Mouse (Mus musculus) CH12.LX (cell line): ENCODE data around the gene Cenpk. TPM values are rescaled to one million over a fixed set of nuclear protein-coding genes. Genes with fewer than 3 reads are reported as not detected.
A peak's percentile ranks its signal among the peaks of the same experiment; 100 is the strongest.

Experiments
- DNase-seq: peaks from one replicate; pipeline ENCODE4 v3.0.0-alpha.2; 2013; ENCODE audit errors: extremely low read depth
- H3K27ac ChIP-seq: 2 replicates; pipeline ENCODE4 v1.5.1; 2012; ENCODE audit warnings: low read depth, mild to moderate bottlenecking, control low read depth, moderate library complexity; ENCODE audit not compliant: insufficient read depth
- H3K27me3 ChIP-seq: replicated peaks from 2 replicates; pipeline ENCODE3; 2012; ENCODE audit warnings: inconsistent platforms
- H3K36me3 ChIP-seq, 2 experiments: replicated peaks in 1 of 2; 2 replicates each; pipeline versions ENCODE3 to v1.6.1; 2012; ENCODE audit warnings: inconsistent platforms in 1 of 2, low read length in 1 of 2, mild to moderate bottlenecking in 1 of 2, mixed read lengths in 1 of 2, moderate library complexity in 1 of 2; ENCODE audit not compliant: control insufficient read depth in 1 of 2, insufficient read depth in 1 of 2
- H3K4me1 ChIP-seq, 2 experiments: 2 replicates each; pipeline ENCODE4 v1.6.1; 2012; ENCODE audit warnings: inconsistent platforms in 1 of 2, moderate library complexity in 1 of 2; ENCODE audit not compliant: insufficient read depth in 2 of 2, control insufficient read depth in 1 of 2
- H3K4me2 ChIP-seq: 2 replicates; pipeline ENCODE4 v1.6.1; 2012; ENCODE audit warnings: low read depth, mild to moderate bottlenecking, control low read depth; ENCODE audit not compliant: poor library complexity, insufficient read depth, severe bottlenecking
- H3K4me3 ChIP-seq, 3 experiments: fragments of 150-350 bp in 1 of 3; sonication (generic) in 1 of 3; replicated peaks in 1 of 3; 2 replicates each; pipeline versions ENCODE3 to v1.5.1; 2011 to 2012; ENCODE audit warnings: low read depth in 2 of 3, low read length in 2 of 3, mild to moderate bottlenecking in 2 of 3, moderate library complexity in 2 of 3, control low read depth in 1 of 3, improper control_type of control experiment in 1 of 3, inconsistent platforms in 1 of 3, mixed read lengths in 1 of 3; ENCODE audit not compliant: poor library complexity in 1 of 3
- H3K79me2 ChIP-seq: replicated peaks from 2 replicates; pipeline ENCODE4 v1.6.1; 2012; ENCODE audit warnings: mild to moderate bottlenecking, moderate library complexity; ENCODE audit not compliant: control insufficient read depth, poor library complexity, insufficient read depth, severe bottlenecking; ENCODE audit errors: extremely low read depth
- H3K9ac ChIP-seq: 2 replicates; pipeline ENCODE4 v1.6.1; 2012; ENCODE audit warnings: low read depth, mild to moderate bottlenecking, control low read depth, moderate library complexity; ENCODE audit not compliant: insufficient read depth
- H3K9me3 ChIP-seq: replicated peaks from 2 replicates; pipeline ENCODE3; 2012; ENCODE audit warnings: low read length, inconsistent platforms, mixed read lengths
- CHD2 ChIP-seq: IDR thresholded peaks from 2 replicates; pipeline ENCODE4 v1.6.1; 2011; ENCODE audit warnings: low read length, improper control_type of control experiment
- E2F4 ChIP-seq: IDR thresholded peaks from 2 replicates; pipeline ENCODE4 v1.6.1; 2011; ENCODE audit warnings: low read depth, low read length, improper control_type of control experiment; ENCODE audit not compliant: insufficient replicate concordance
- EP300 ChIP-seq: IDR thresholded peaks from 2 replicates; pipeline ENCODE4 v1.6.1; 2011; ENCODE audit warnings: low read length, improper control_type of control experiment
- HCFC1 ChIP-seq: IDR thresholded peaks from 2 replicates; pipeline ENCODE4 v1.6.1; 2012; ENCODE audit warnings: low read depth, mild to moderate bottlenecking, inconsistent platforms, low read length, improper control_type of control experiment
- IRF4 ChIP-seq: IDR thresholded peaks from 2 replicates; pipeline ENCODE4 v1.6.1; 2014; ENCODE audit warnings: low read depth, mild to moderate bottlenecking, inconsistent platforms, low read length, improper control_type of control experiment
- JUN ChIP-seq: IDR thresholded peaks from 2 replicates; pipeline ENCODE4 v1.6.1; 2011; ENCODE audit warnings: low read depth, mild to moderate bottlenecking, low read length, improper control_type of control experiment, moderate library complexity; ENCODE audit not compliant: insufficient read depth
- MAFK ChIP-seq: IDR thresholded peaks from 2 replicates; pipeline ENCODE4 v1.6.1; 2011; ENCODE audit warnings: low read length, improper control_type of control experiment; ENCODE audit not compliant: insufficient replicate concordance
- MAX ChIP-seq: IDR thresholded peaks from 2 replicates; pipeline ENCODE4 v1.6.1; 2011; ENCODE audit warnings: low read length, improper control_type of control experiment
- MAZ ChIP-seq: IDR thresholded peaks from 2 replicates; pipeline ENCODE4 v1.6.1; 2012; ENCODE audit warnings: low read depth, mild to moderate bottlenecking, inconsistent platforms, low read length, improper control_type of control experiment, moderate library complexity
- NELFE ChIP-seq: IDR thresholded peaks from 2 replicates; pipeline ENCODE4 v1.6.1; 2011; ENCODE audit warnings: low read depth, low read length, improper control_type of control experiment
- NRF1 ChIP-seq: IDR thresholded peaks from 2 replicates; pipeline ENCODE4 v1.6.1; 2014; ENCODE audit warnings: low read depth, mild to moderate bottlenecking, inconsistent platforms, low read length, improper control_type of control experiment, moderate library complexity
- PAX5 ChIP-seq: IDR thresholded peaks from 2 replicates; pipeline ENCODE4 v1.6.1; 2012; ENCODE audit warnings: low read length, inconsistent platforms, mixed read lengths
- POLR2A ChIP-seq: IDR thresholded peaks from 2 replicates; pipeline ENCODE4 v1.6.1; 2011; ENCODE audit warnings: low read depth, mild to moderate bottlenecking, improper control_type of control experiment, low read length
- POLR2AphosphoS2 ChIP-seq: IDR thresholded peaks from 2 replicates; pipeline ENCODE4 v1.6.1; 2011; ENCODE audit warnings: low read depth, low read length, improper control_type of control experiment
- RAD21 ChIP-seq: IDR thresholded peaks from 2 replicates; pipeline ENCODE4 v1.6.1; 2011; ENCODE audit warnings: low read depth, mild to moderate bottlenecking, low read length, improper control_type of control experiment, moderate library complexity
- SIN3A ChIP-seq: IDR thresholded peaks from 2 replicates; pipeline ENCODE4 v1.6.1; 2012; ENCODE audit warnings: low read length, improper control_type of control experiment, inconsistent platforms
- SMC3 ChIP-seq: IDR thresholded peaks from 2 replicates; pipeline ENCODE4 v1.6.1; 2011; ENCODE audit warnings: low read depth, low read length, improper control_type of control experiment
- TBP ChIP-seq: conservative IDR thresholded peaks from 2 replicates; pipeline ENCODE4 v1.6.1; 2011; ENCODE audit warnings: low read depth, low read length, improper control_type of control experiment
- TCF12 ChIP-seq: IDR thresholded peaks from 2 replicates; pipeline ENCODE4 v1.6.1; 2014; ENCODE audit warnings: low read depth, mild to moderate bottlenecking, inconsistent platforms, low read length, improper control_type of control experiment
- UBTF ChIP-seq: IDR thresholded peaks from 2 replicates; pipeline ENCODE4 v1.6.1; 2012; ENCODE audit warnings: low read depth, mild to moderate bottlenecking, inconsistent platforms, low read length, improper control_type of control experiment, moderate library complexity
- USF2 ChIP-seq: conservative IDR thresholded peaks from 2 replicates; pipeline ENCODE4 v1.6.1; 2011; ENCODE audit warnings: low read depth, low read length, improper control_type of control experiment
- ZC3H11A ChIP-seq: IDR thresholded peaks from 2 replicates; pipeline ENCODE4 v1.6.1; 2012; ENCODE audit warnings: low read depth, mild to moderate bottlenecking, inconsistent platforms, low read length, improper control_type of control experiment
- ZKSCAN1 ChIP-seq: IDR thresholded peaks from 2 replicates; pipeline ENCODE4 v1.6.1; 2012; ENCODE audit warnings: low read depth, inconsistent platforms, low read length, improper control_type of control experiment, borderline replicate concordance
- ZMIZ1 ChIP-seq: IDR thresholded peaks from 2 replicates; pipeline ENCODE4 v1.6.1; 2012; ENCODE audit warnings: low read depth, mild to moderate bottlenecking, inconsistent platforms, low read length, improper control_type of control experiment
- ZNF384 ChIP-seq: IDR thresholded peaks from 2 replicates; pipeline ENCODE4 v1.6.1; 2012; ENCODE audit warnings: low read depth, low read length, improper control_type of control experiment, inconsistent platforms
- dilution Hi-C: fragments of 300-500 bp; cut with MboI; formaldehyde crosslinking; loops from 2 replicates; pipeline ENCODE4 v1.14.3; 2020; ENCODE audit warnings: low sequenced_read_pairs; ENCODE audit not compliant: extremely low pct_unique_long_range_greater_than_20kb, extremely low pct_ligation_motif_present
- in situ Hi-C: fragments of 300-500 bp; cut with MboI; formaldehyde crosslinking; loops from 3 replicates; pipeline ENCODE4 v1.14.3; 2019; ENCODE audit warnings: low sequenced_read_pairs, low pct_ligation_motif_present, low pct_unique_long_range_greater_than_20kb, mixed read lengths
- polyA plus RNA-seq: library from polyadenylated mRNA; unstranded; fragments of >175 nt; gene quantifications from 2 replicates; pipeline ENCODE4 v1.2.1, GENCODE M21; 2012; ENCODE audit warnings: low read depth; ENCODE audit not compliant: insufficient read length
- total RNA-seq, 2 experiments: library from RNA; depleted of rRNA; stranded (reverse); fragments of 300-350 nt in 1 of 2; fragments of >200 nt in 1 of 2; gene quantifications; 2 replicates each; pipeline ENCODE4 v1.2.3; 2012 to 2014

The Cenpk gene
- total and polyA plus RNA-seq, 3 experiments = 19.0 to 113 (median 35.5) TPM

- dilution Hi-C loops = no loop called here
- peak; percentile 20 for DNase-seq
- H3K27ac ChIP-seq = no peak overlapping the region
These were observed 57.4 kb downstream of the Cenpk start for GRCm38 (mm10) chr13:104285737-104286311.

GRCm38 (mm10) chr13:104286336-104286735 lies 57.9 kb downstream of the Cenpk start:
- H3K9me3 ChIP-seq = no peaks in the 10 kb centered on the region
- no peak overlapping the region for H3K27ac ChIP-seq
- TF ChIP-seq RAD21 = no peak
- 0 out of 2 replicates have a peak, but pooled peaks have one; percentile 17 for TF ChIP-seq E2F4
- no peaks in the 10 kb centered on the region for H3K27me3 ChIP-seq
- H3K79me2 ChIP-seq = no peaks in the 10 kb centered on the region; the same call in 1 of the 2 replicates
- in situ Hi-C loops (loop anchor here (10.0 kb wide), 1 partner anchor 498 kb away; no protein-coding TSS in a partner anchor), dilution Hi-C loops (no loop called here)
- H3K4me3 ChIP-seq = peak overlapping the region in 2 of 3 experiments; percentile 57 to 76
- no peaks in the 10 kb centered on the region for H3K36me3 ChIP-seq
- peak overlapping the region; percentile 69 for H3K9ac ChIP-seq
- peaks cover 0 to 12% of the 10 kb centered on the region in 2 experiments; a peak in 1 of 4 replicates for H3K4me1 ChIP-seq
- peak; percentile 27 for DNase-seq
- peak overlapping the region; percentile 100 for H3K4me2 ChIP-seq

More at GRCm38 (mm10) chr13:104285737-104286311, 57.4 kb downstream of the Cenpk start:
- Histone ChIP-seq H3K79me2 (no peaks in the 10 kb centered on the region; the same call in 1 of the 2 replicates), H3K4me3 (peak overlapping the region; percentile 57 to 76 (median 70)), H3K9ac (peak overlapping the region; percentile 69), H3K36me3 (no peaks in the 10 kb centered on the region), H3K9me3 (no peaks in the 10 kb centered on the region), H3K27me3 (no peaks in the 10 kb centered on the region), H3K4me2 (peak overlapping the region; percentile 99), H3K4me1 (peaks cover 0 to 12% of the 10 kb centered on the region in 2 experiments; a peak in 1 of 4 replicates)
- in situ Hi-C loops = loop anchor here (10.0 kb wide), 1 partner anchor 499 kb away; no protein-coding TSS in a partner anchor
- TF ChIP-seq MAZ (no peak), IRF4 (0 out of 2 replicates have a peak, but pooled peaks have one; percentile 16), EP300 (no peak)

- Histone ChIP-seq H3K9me3 (no peaks in the 10 kb centered on the region), H3K4me3 (peak overlapping the region; percentile 51 to 57 (median 53)), H3K36me3 (no peaks in the 10 kb centered on the region), H3K27me3 (no peaks in the 10 kb centered on the region), H3K9ac (peak overlapping the region; percentile 37; the same call in 1 of the 2 replicates), H3K4me2 (peak overlapping the region; percentile 100), H3K4me1 (peaks cover 0 to 12% of the 10 kb centered on the region in 2 experiments; a peak in 1 of 4 replicates), H3K79me2 (no peaks in the 10 kb centered on the region; the same call in 1 of the 2 replicates), H3K27ac (no peak overlapping the region; the same call in 1 of the 2 replicates)
- peak; percentile 96 for DNase-seq
- in situ Hi-C loops (loop anchor here (10.0 kb wide), 1 partner anchor 498 kb away; no protein-coding TSS in a partner anchor), dilution Hi-C loops (no loop called here)
- no peak for TF ChIP-seq ZC3H11A
- TF ChIP-seq POLR2A = 0 out of 2 replicates have a peak, but pooled peaks have one; percentile 25
- no peak for TF ChIP-seq ZMIZ1
- peak; percentile 45; the same call in 1 of the 2 replicates for TF ChIP-seq SIN3A
- no peak for TF ChIP-seq PAX5
- peak; percentile 91 for TF ChIP-seq NRF1
- no peak for TF ChIP-seq MAFK
- TF ChIP-seq TBP = no peak
- TF ChIP-seq NELFE = no peak
- no peak for TF ChIP-seq UBTF
- peak; percentile 83 for TF ChIP-seq TCF12
- TF ChIP-seq POLR2AphosphoS2 = no peak
- no peak for TF ChIP-seq ZKSCAN1
- TF ChIP-seq JUN = peak; percentile 78
- peak; percentile 26; the same call in 1 of the 2 replicates for TF ChIP-seq HCFC1
- no peak for TF ChIP-seq SMC3
- TF ChIP-seq CHD2 = peak; percentile 87
- peak; percentile 78 for TF ChIP-seq ZNF384
- TF ChIP-seq MAX = peak; percentile 94
- TF ChIP-seq USF2 = peak; percentile 78
These were observed 58.5 kb downstream of the Cenpk start for GRCm38 (mm10) chr13:104286897-104287309.
